Mouse (Mus musculus): Measurements from ENCODE around the gene Ints6. TPM values are rescaled to one million over a fixed set of nuclear protein-coding genes. Genes with fewer than 3 reads are reported as not detected.
A peak's percentile ranks its signal among the peaks of the same experiment; 100 is the strongest.

Gene Ints6
- 10 to 100 TPM; 38.2 to 44.0 TPM for total RNA-seq (2021)

GRCm38 (mm10) chr14:62761036-62761881, at the start of gene Ints6:
Gene Ints6, minus strand, starts transcription at chr14:62761169.
- intact Hi-C loops (cut with DNase I) = loop anchor here (2.0 to 5.0 kb wide), 2 partner anchors 76 to 176 kb away; partner anchors contain the start of gene Wdfy2

GRCm38 (mm10) chr14:62808661-62809523, 47.9 kb upstream of the Ints6 start:
- intact Hi-C loops (cut with DNase I) = no loop called here
- DNase-seq (ENCODE audit: extremely low spot score in 1 of 2, low spot score in 2 of 2) = no peak

More at GRCm38 (mm10) chr14:62761036-62761881, at the start of gene Ints6:
- peak; percentile 99 for DNase-seq (ENCODE audit: extremely low spot score in 1 of 2, low spot score in 2 of 2)

GRCm38 (mm10) chr14:62806921-62807320, 46.0 kb upstream of the Ints6 start:
- no peak for DNase-seq (ENCODE audit: extremely low spot score in 1 of 2, low spot score in 2 of 2)
- intact Hi-C loops (cut with DNase I) = no loop called here

- intact Hi-C loops (cut with DNase I) = no loop called here
- no peak for DNase-seq (ENCODE audit: extremely low spot score in 1 of 2, low spot score in 2 of 2)
Measured at GRCm38 (mm10) chr14:62803204-62803603, 42.2 kb upstream of the Ints6 start.

- intact Hi-C loops (cut with DNase I) = no loop called here
- DNase-seq (ENCODE audit: extremely low spot score in 1 of 2, low spot score in 2 of 2) = peak in 1 of 2 experiments; percentile 23
Measured at GRCm38 (mm10) chr14:62800791-62801190, 39.8 kb upstream of the Ints6 start.

GRCm38 (mm10) chr14:62798608-62799101, 37.7 kb upstream of the Ints6 start:
- intact Hi-C loops (cut with DNase I) = no loop called here
- DNase-seq (ENCODE audit: extremely low spot score in 1 of 2, low spot score in 2 of 2) = no peak

- no peak for DNase-seq (ENCODE audit: extremely low spot score in 1 of 2, low spot score in 2 of 2)
- intact Hi-C loops (cut with DNase I) = no loop called here
Measured at GRCm38 (mm10) chr14:62795719-62796118, 34.8 kb upstream of the Ints6 start.

- intact Hi-C loops (cut with DNase I) = no loop called here
- DNase-seq (ENCODE audit: extremely low spot score in 1 of 2, low spot score in 2 of 2) = no peak
Measured at GRCm38 (mm10) chr14:62789282-62789681, 28.3 kb upstream of the Ints6 start.

- intact Hi-C loops (cut with DNase I) = no loop called here
- DNase-seq (ENCODE audit: extremely low spot score in 1 of 2, low spot score in 2 of 2) = no peak
Measured at GRCm38 (mm10) chr14:62782981-62783380, 22.0 kb upstream of the Ints6 start.

GRCm38 (mm10) chr14:62780520-62781316, 19.7 kb upstream of the Ints6 start:
- DNase-seq (ENCODE audit: extremely low spot score in 1 of 2, low spot score in 2 of 2) = no peak
- intact Hi-C loops (cut with DNase I) = no loop called here

GRCm38 (mm10) chr14:62778095-62778494, 17.1 kb upstream of the Ints6 start:
- no peak for DNase-seq (ENCODE audit: extremely low spot score in 1 of 2, low spot score in 2 of 2)
- intact Hi-C loops (cut with DNase I) = no loop called here

GRCm38 (mm10) chr14:62775034-62775433, 14.1 kb upstream of the Ints6 start:
- intact Hi-C loops (cut with DNase I) = no loop called here
- no peak for DNase-seq (ENCODE audit: extremely low spot score in 1 of 2, low spot score in 2 of 2)

- intact Hi-C loops (cut with DNase I) = no loop called here
- DNase-seq (ENCODE audit: extremely low spot score in 1 of 2, low spot score in 2 of 2) = no peak
Measured at GRCm38 (mm10) chr14:62774246-62774645, 13.3 kb upstream of the Ints6 start.

GRCm38 (mm10) chr14:62773766-62774165, 12.8 kb upstream of the Ints6 start:
- intact Hi-C loops (cut with DNase I) = no loop called here
- DNase-seq (ENCODE audit: extremely low spot score in 1 of 2, low spot score in 2 of 2) = no peak

GRCm38 (mm10) chr14:62765398-62765797, 4.4 kb upstream of the Ints6 start:
- intact Hi-C loops (cut with DNase I) = no loop called here
- DNase-seq (ENCODE audit: extremely low spot score in 1 of 2, low spot score in 2 of 2) = no peak

- intact Hi-C loops (cut with DNase I) = loop anchor here (5.0 kb wide), 1 partner anchor 173 kb away; no protein-coding TSS in a partner anchor
- no peak for DNase-seq (ENCODE audit: extremely low spot score in 1 of 2, low spot score in 2 of 2)
Measured at GRCm38 (mm10) chr14:62764371-62764770, 3.4 kb upstream of the Ints6 start.

- intact Hi-C loops (cut with DNase I) = loop anchor here (2.0 to 5.0 kb wide), 2 partner anchors 75 to 175 kb away; partner anchors contain the start of gene Wdfy2
- peak in 1 of 2 experiments; percentile 18 for DNase-seq (ENCODE audit: extremely low spot score in 1 of 2, low spot score in 2 of 2)
Measured at GRCm38 (mm10) chr14:62761943-62762342, 974 bp upstream of the Ints6 start.

- DNase-seq (ENCODE audit: extremely low spot score in 1 of 2, low spot score in 2 of 2) = peak; percentile 46 to 78
- intact Hi-C loops (cut with DNase I) = loop anchor here (2.0 to 5.0 kb wide), 2 partner anchors 76 to 177 kb away; partner anchors contain the start of gene Wdfy2
Measured at GRCm38 (mm10) chr14:62760321-62761035, 491 bp downstream of the Ints6 start.
